Mouse (Mus musculus) kidney, embryonic 14.5 days (tissue): ENCODE measurements around the gene Invs. TPM values are rescaled to one million over a fixed set of nuclear protein-coding genes. Genes with fewer than 3 reads are reported as not detected.

ENCODE experiments used
- ATAC-seq: fragments of 200-750 bp; cut with Nextera tagmentation; 2 replicates; pipeline ENCODE4 v1.8.0; 2017; ENCODE audit warnings: moderate number of reproducible peaks, mild to moderate bottlenecking, moderate TSS enrichment, moderate library complexity; ENCODE audit not compliant: low FRiP score, low TSS enrichment
- H3K27ac ChIP-seq: fragments of 300-500 bp; sonication (generic); 2 replicates; pipeline ENCODE4 v1.5.1; 2014; ENCODE audit warnings: low read depth, mild to moderate bottlenecking, low read length, moderate library complexity, mixed read lengths
- H3K27me3 ChIP-seq: fragments of 300-500 bp; sonication (generic); 2 replicates; pipeline ENCODE4 v1.6.1; 2014; ENCODE audit warnings: mild to moderate bottlenecking, low read length; ENCODE audit not compliant: control insufficient read depth, insufficient read depth
- H3K36me3 ChIP-seq: fragments of 300-500 bp; sonication (generic); 2 replicates; pipeline ENCODE4 v1.6.1; 2014; ENCODE audit warnings: low read length, mixed read lengths; ENCODE audit not compliant: control insufficient read depth, insufficient read depth
- H3K4me1 ChIP-seq: fragments of 300-500 bp; sonication (generic); 2 replicates; pipeline ENCODE4 v1.6.1; 2014; ENCODE audit warnings: low read length, mixed read lengths; ENCODE audit not compliant: control insufficient read depth, insufficient read depth
- H3K4me2 ChIP-seq: fragments of 300-500 bp; sonication (generic); replicated peaks from 2 replicates; pipeline ENCODE4 v1.6.1; 2014; ENCODE audit warnings: low read depth, mild to moderate bottlenecking, low read length
- H3K4me3 ChIP-seq: fragments of 300-500 bp; sonication (generic); 2 replicates; pipeline ENCODE4 v1.5.1; 2014; ENCODE audit warnings: mild to moderate bottlenecking, low read length
- H3K9ac ChIP-seq: fragments of 300-500 bp; sonication (generic); 2 replicates; pipeline ENCODE4 v1.6.1; 2014; ENCODE audit warnings: low read depth, mild to moderate bottlenecking, low read length, moderate library complexity
- H3K9me3 ChIP-seq: fragments of 300-500 bp; sonication (generic); 2 replicates; pipeline ENCODE4 v1.6.1; 2016; ENCODE audit warnings: low read length; ENCODE audit not compliant: control insufficient read depth
- WGBS: fragments of 180-500 bp; shearing (Covaris S2); extraction: QIAGEN DNeasy Blood & Tissue Kit; methylation state at CpG from one replicate; pipeline ENCODE4 v1.1.7; 2014; 5-methylcytosine and 5-hydroxymethylcytosine counted together
- polyA plus RNA-seq: library from polyadenylated mRNA; unstranded; fragments of >200 nt; fragmentation: Nextera tagmentation; extraction: Ambion mirVana; gene quantifications from 2 replicates; pipeline ENCODE4 v1.2.1, GENCODE M21; 2014

Invs gene
- polyA plus RNA-seq, 1 experiment from 2014 or later: 11.6 TPM

DNA sequence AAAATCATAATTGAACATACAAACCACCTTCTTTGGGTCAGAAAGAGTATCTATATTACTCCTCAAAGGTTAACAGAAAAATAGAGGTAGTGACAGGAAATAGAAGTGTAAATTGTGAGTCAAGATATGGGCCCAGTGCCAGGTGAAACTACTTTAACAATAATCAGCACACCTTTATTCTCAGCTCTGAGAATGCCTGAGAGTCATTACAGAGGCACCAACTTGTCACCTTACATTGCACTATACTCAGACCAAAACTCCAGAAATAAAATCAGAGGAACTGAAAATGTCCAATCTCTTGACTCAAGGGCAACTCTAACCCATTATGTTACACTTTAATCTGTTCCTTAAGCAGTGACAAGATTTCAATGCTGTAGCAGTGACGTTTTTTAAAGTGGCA is 11.4 kb upstream of the Invs start:
- 89% methylated on average over 1 of the region's 1 CpGs for WGBS

DNA sequence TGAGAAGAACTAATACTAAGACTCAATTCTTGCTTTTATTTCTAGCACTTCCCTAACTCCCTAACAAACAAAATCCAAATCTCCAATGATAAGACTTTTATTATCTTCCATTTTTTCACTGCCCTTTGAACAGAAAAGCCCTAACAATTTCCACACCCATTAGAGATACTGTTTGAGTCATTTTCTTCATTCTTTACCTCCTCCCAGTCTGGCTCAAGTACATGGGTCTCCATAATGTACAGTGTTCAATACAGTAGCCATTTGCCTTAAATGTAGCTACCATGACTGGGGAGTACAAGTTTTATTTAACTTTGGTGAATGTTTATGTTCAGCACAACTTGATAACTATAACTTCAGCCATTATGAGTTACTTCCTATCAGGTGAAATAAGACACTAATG is 9.0 kb upstream of the Invs start:
- H3K4me2 ChIP-seq: no peak overlapping the region
- no peak overlapping the region for H3K27ac ChIP-seq
- H3K27me3 ChIP-seq: no peaks in the 10 kb centered on the region
- H3K4me1 ChIP-seq: no peaks in the 10 kb centered on the region
- H3K36me3 ChIP-seq: no peaks in the 10 kb centered on the region
- H3K9ac ChIP-seq: no peak overlapping the region
- H3K4me3 ChIP-seq: no peak overlapping the region
- no peak for ATAC-seq
- no peaks in the 10 kb centered on the region for H3K9me3 ChIP-seq

More for the DNA sequence above, 11.4 kb upstream of the Invs start:
- Histone ChIP-seq H3K36me3 (no peaks in the 10 kb centered on the region), H3K9ac (no peak overlapping the region), H3K4me3 (no peak overlapping the region), H3K4me2 (no peak overlapping the region), H3K27ac (no peak overlapping the region), H3K9me3 (no peaks in the 10 kb centered on the region), H3K27me3 (no peaks in the 10 kb centered on the region), H3K4me1 (no peaks in the 10 kb centered on the region)
- ATAC-seq: no peak

DNA sequence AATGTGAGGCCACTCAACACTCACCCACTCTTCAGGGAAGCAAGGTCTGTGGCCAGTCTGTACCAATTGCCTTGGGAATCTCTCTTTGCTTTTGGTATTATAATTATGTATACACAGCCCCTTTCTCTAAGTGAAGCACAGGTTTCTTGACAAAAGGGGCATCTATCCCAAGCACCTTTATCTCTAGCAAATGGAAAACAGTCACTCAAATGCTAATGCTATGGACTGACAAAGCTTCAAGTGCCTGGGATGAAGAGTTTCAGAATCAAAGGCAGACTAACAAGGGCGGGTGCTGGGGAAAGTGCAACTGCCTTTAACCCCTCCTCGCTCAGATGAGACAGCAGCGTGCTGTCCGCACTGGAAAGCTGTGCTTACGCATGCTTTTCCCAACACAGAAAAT is 7.7 kb upstream of the Invs start:
- Histone ChIP-seq H3K9me3 (no peaks in the 10 kb centered on the region), H3K27ac (no peak overlapping the region), H3K4me2 (no peak overlapping the region), H3K36me3 (no peaks in the 10 kb centered on the region), H3K9ac (no peak overlapping the region), H3K4me1 (no peaks in the 10 kb centered on the region), H3K27me3 (no peaks in the 10 kb centered on the region), H3K4me3 (no peak overlapping the region)
- no peak for ATAC-seq
- 60% methylated on average over 5 of the region's 5 CpGs for WGBS

DNA sequence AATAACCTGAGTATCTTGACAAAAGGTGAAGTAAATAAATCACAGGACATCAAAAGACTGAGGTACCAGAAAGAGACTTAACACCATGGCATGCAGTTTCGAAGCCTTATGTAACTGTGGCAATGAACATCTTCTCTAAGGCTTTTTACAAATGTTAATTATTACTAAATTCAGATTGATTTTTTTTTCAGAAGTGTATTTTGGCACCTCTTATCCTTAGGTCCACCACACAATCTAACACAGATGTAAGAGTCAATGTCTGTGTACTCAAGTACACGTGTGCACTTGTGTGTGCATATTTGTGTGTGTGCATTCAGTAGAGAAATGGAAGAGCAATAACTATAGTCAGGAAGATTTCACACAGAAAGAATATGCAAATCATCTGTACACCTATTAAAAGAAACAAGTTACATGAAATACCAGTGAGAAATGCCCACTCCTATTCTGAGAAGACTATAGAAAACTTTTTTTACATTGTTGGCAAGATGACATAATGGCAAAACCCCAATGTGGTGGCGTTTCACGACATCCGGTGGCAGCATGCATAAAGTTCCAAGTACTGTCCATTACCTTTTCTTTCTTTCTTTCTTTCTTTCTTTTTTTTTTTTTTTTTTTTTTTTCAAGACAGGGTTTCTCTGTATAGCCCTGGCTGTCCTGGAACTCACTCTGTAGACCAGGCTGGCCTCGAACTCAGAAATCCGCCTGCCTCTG is 6.3 kb upstream of the Invs start:
- no peak overlapping the region for H3K4me3 ChIP-seq
- H3K9ac ChIP-seq: no peak overlapping the region
- H3K9me3 ChIP-seq: no peaks in the 10 kb centered on the region
- WGBS: 95% methylated on average over 7 of the region's 7 CpGs
- no peak overlapping the region for H3K27ac ChIP-seq
- H3K36me3 ChIP-seq: no peaks in the 10 kb centered on the region
- no peak overlapping the region for H3K4me2 ChIP-seq
- no peak for ATAC-seq
- no peaks in the 10 kb centered on the region for H3K27me3 ChIP-seq
- 0 out of 2 replicates have a peak, but pooled peaks cover under 1% of the 10 kb centered on the region for H3K4me1 ChIP-seq

DNA sequence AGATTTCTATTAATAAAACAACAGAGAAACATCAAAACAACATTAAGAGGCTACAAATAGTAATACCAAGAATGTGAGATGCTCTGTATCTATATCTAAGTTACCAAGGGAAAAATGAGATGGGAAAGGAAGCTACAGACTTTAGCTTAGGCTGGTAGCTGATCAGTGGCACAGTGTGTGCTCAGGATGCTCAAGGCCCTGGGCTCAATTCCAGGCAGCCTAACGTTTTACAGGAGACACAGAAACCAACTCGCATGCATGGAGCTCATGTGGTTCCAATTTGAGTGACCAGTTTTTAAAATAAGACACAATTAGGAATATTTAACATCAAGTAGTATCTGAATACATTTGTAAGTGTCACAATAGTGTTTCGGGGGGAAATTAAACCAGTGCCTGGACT is 3.8 kb upstream of the Invs start:
- H3K4me3 ChIP-seq: no peak overlapping the region
- H3K36me3 ChIP-seq: no peaks in the 10 kb centered on the region
- no peaks in the 10 kb centered on the region for H3K9me3 ChIP-seq
- H3K27me3 ChIP-seq: no peaks in the 10 kb centered on the region
- WGBS: 85% methylated on average over 3 of the region's 3 CpGs
- no peak overlapping the region for H3K4me2 ChIP-seq
- H3K27ac ChIP-seq: no peak overlapping the region
- ATAC-seq: no peak
- H3K9ac ChIP-seq: no peak overlapping the region
- H3K4me1 ChIP-seq: peaks cover 6% of the 10 kb centered on the region

DNA sequence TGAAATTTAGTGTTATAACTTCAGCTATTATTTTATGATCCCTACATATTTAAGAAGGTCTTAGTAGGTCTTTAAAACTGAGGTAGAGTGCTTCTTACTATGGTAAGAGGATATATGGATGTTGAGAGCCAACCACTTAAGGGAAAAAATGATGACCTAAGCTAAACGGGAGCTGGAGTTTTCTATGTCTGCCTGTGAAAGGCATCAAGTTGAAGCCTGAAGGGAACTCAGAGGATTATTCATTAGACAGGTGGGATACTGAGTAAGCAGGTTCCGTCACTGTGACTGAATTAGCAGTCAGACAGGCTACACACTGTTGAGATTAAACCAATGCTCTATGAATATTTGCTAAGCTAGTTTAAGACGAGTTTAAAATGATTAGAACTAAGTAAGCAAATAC is 2.5 kb upstream of the Invs start:
- H3K4me2 ChIP-seq: no peak overlapping the region
- no peak overlapping the region for H3K9ac ChIP-seq
- ATAC-seq: no peak
- H3K36me3 ChIP-seq: no peaks in the 10 kb centered on the region
- H3K4me3 ChIP-seq: no peak overlapping the region
- H3K9me3 ChIP-seq: no peaks in the 10 kb centered on the region
- H3K27me3 ChIP-seq: no peaks in the 10 kb centered on the region
- WGBS: 82% methylated on average over 3 of the region's 3 CpGs
- no peak overlapping the region for H3K27ac ChIP-seq
- peaks cover 6% of the 10 kb centered on the region for H3K4me1 ChIP-seq

DNA sequence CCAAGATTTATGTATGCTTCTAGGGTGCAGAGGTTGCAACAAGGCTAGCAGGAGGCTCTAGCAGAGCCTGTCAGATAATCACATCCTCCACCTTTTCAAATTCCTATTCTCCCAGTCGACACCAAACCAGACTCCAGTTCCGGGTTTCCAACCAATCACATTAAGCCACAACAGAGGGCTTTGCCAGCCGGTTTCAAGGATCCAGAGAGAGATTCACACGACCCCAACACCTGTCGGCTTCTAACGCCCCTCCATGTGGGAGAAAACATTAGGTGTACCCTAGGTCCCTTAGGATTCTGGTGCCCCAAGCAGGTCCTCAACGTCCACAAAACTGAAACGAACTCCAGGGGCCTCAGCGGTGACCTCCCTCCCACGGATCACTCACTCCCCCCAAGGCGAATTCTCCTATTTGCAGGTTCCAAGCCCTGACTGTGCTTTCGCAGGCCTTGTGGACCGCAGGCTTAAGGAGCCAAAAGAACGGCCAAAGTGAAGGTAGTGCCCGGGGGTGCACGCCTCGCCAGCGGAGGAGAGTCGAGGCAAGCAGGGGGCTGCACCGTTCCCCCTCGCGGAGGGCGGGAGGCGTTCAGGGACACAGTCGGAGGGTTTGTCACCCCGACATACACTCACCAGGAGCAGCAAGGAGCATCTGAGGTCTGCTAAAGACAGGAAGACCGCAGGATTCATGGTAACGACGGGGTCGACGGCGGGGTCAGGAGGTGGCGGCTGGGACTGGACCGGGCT is 633 bp upstream of the Invs start:
- peak; percentile 58; the same call in 1 of the 2 replicates for ATAC-seq
- WGBS: under 1% methylated on average over 34 of the region's 34 CpGs

DNA sequence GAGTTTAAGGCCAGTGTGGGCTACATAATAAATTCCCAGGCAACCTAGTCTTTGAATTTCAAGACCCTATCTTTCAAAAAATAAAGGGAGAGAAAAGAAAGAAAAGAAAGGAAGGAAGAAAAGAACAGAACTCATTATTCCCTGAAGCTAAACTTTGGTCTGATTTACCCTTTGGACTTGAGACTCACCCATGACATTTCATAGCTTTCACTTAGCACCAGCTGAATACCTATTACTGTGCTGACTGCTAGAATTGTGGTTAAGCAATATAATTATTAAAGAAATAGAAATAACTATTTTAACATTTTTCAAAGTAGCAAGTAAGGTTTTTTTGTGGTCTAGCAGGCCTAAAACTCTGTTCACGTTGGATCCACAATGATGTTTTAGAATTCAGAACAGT is 1.6 kb downstream of the Invs start:
- Histone ChIP-seq H3K4me1 (peaks cover 6% of the 10 kb centered on the region), H3K27me3 (no peaks in the 10 kb centered on the region), H3K9ac (no peak overlapping the region), H3K4me2 (no peak overlapping the region), H3K4me3 (no peak overlapping the region), H3K27ac (no peak overlapping the region), H3K9me3 (no peaks in the 10 kb centered on the region), H3K36me3 (no peaks in the 10 kb centered on the region)
- no peak for ATAC-seq
- WGBS: 90% methylated on average over 1 of the region's 1 CpGs

More for the DNA sequence above, 633 bp upstream of the Invs start:
- Histone ChIP-seq H3K27me3 (no peaks in the 10 kb centered on the region), H3K27ac (peak overlapping the region; percentile 18; the same call in 1 of the 2 replicates), H3K4me2 (peak overlapping the region; percentile 67), H3K9ac (peak overlapping the region; percentile 86), H3K4me1 (peaks cover 6% of the 10 kb centered on the region), H3K36me3 (no peaks in the 10 kb centered on the region), H3K9me3 (no peaks in the 10 kb centered on the region), H3K4me3 (peak overlapping the region; percentile 73)

DNA sequence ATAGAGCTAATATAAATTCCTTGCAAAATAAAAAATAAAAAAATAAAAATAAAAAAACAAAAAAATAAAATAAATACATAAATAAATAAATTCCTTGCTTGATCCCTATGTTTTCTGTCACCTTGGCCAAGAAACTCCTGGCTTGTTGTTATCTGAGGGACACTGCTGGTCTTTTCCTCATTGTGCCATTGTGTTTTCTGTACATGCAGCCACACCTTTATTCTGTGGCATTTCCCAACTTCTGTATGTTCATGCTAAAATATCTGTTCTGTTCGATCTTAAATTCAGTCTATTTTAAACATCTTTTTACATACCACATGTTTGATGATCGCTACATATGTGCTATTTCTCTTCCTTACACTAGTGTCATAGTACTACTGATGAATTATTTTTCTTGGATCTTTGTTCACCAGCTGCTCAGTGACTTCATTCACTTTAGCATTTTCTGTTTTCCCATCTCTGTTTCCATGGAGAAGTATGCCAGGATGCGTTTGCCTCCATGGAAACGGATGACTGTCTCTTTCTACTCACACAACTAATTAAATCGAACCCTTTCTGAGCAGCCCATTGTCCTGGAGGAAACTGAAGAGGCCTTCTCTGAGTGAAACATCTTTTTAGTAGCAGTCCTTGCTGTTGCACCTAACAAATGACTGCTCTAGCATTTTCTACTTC is 7.7 kb downstream of the Invs start:
- Histone ChIP-seq H3K36me3 (no peaks in the 10 kb centered on the region; the same call in 1 of the 2 replicates), H3K27me3 (no peaks in the 10 kb centered on the region), H3K9ac (no peak overlapping the region), H3K4me3 (no peak overlapping the region), H3K4me1 (no peaks in the 10 kb centered on the region), H3K27ac (no peak overlapping the region), H3K4me2 (no peak overlapping the region), H3K9me3 (no peaks in the 10 kb centered on the region)
- WGBS: 84% methylated on average over 5 of the region's 5 CpGs
- ATAC-seq: no peak
